Mouse (Mus musculus) ES-Bruce4 (cell line): ENCODE results near the gene Arnt.

ENCODE experiments used
- CTCF ChIP-seq: IDR thresholded peaks from one replicate; pipeline ENCODE4 v1.8.1; 2011; ENCODE audit warnings: low read depth, low read length
- POLR2A ChIP-seq: IDR thresholded peaks from one replicate; pipeline ENCODE4 v1.8.1; 2011; ENCODE audit warnings: low read length; ENCODE audit not compliant: insufficient read depth

DNA sequence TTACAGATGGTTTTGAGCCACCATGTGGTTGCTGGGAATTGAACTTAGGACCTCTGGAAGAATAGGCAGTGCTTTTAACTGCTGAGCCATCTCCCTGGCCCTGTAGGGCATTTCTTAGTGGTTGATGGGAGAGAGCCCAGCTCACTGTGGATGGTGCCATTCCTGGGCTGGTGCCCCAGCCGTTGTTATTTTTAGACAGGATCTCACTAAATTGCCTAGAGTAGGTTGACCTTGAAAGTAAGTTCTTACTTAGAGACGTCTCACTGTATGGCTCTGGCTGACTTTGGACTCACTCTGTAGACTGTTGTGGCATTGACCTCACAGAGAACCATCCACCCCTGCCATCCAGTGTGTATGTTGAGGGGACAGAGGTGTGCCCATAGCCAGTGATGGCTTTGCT lies 64.0 kb downstream of the Arnt start:
- TF ChIP-seq CTCF (no peak), POLR2A (no peak)
